Mouse (Mus musculus): Measurements from ENCODE around the gene Lipe.

GRCm38 (mm10) chr7:25385259-25385658, 13.3 kb downstream of the Lipe start:
- TF ChIP-seq HCFC1 (IDR thresholded peaks at IDR 0.05; ENCODE audit: borderline replicate concordance, insufficient read depth, low read length) (no peak), ZC3H11A (IDR thresholded peaks at IDR 0.05; ENCODE audit: borderline replicate concordance, low read depth, low read length) (no peak), MAFK (IDR thresholded peaks at IDR 0.05; ENCODE audit: insufficient read depth, low read depth, low read length) (no peak)

All from ES-E14 (cell line).